Mouse (Mus musculus) kidney, embryonic 15.5 days (tissue): Measurements from ENCODE around the gene Tmed4. TPM values are rescaled to one million over a fixed set of nuclear protein-coding genes. Genes with fewer than 3 reads are reported as not detected.

Experiments used
- ATAC-seq: fragments of 200-750 bp; cut with Nextera tagmentation; replicated peaks from 2 replicates; pipeline ENCODE4 v1.8.0; 2017; ENCODE audit warnings: moderate TSS enrichment; ENCODE audit not compliant: low FRiP score
- H3K27ac ChIP-seq: fragments of 300-500 bp; sonication (generic); 2 replicates; pipeline ENCODE4 v1.5.1; 2015; ENCODE audit warnings: mild to moderate bottlenecking, inconsistent platforms
- H3K27me3 ChIP-seq: fragments of 300-500 bp; sonication (generic); 2 replicates; pipeline ENCODE4 v1.6.1; 2015; ENCODE audit warnings: inconsistent platforms
- H3K36me3 ChIP-seq: fragments of 300-500 bp; sonication (generic); 2 replicates; pipeline ENCODE4 v1.6.1; 2015; ENCODE audit warnings: inconsistent platforms
- H3K4me1 ChIP-seq: fragments of 300-500 bp; sonication (generic); 2 replicates; pipeline ENCODE4 v1.6.1; 2015; ENCODE audit warnings: inconsistent platforms
- H3K4me2 ChIP-seq: fragments of 300-500 bp; sonication (generic); 2 replicates; pipeline ENCODE4 v1.6.1; 2015; ENCODE audit warnings: moderate library complexity, mild to moderate bottlenecking, inconsistent platforms
- H3K4me3 ChIP-seq: fragments of 300-500 bp; sonication (generic); replicated peaks from 2 replicates; pipeline ENCODE4 v1.5.1; 2015; ENCODE audit warnings: mild to moderate bottlenecking, inconsistent platforms
- H3K9ac ChIP-seq: fragments of 300-500 bp; sonication (generic); 2 replicates; pipeline ENCODE4 v1.6.1; 2015; ENCODE audit warnings: mild to moderate bottlenecking, inconsistent platforms
- H3K9me3 ChIP-seq: fragments of 300-500 bp; sonication (generic); replicated peaks from 2 replicates; pipeline ENCODE4 v1.6.1; 2016; ENCODE audit warnings: inconsistent platforms
- WGBS: fragments of 180-500 bp; shearing (Covaris S2); methylation state at CpG from one replicate; pipeline ENCODE4 v1.1.7; 2015; ENCODE audit warnings: mixed read lengths; 5-methylcytosine and 5-hydroxymethylcytosine counted together
- polyA plus RNA-seq: library from polyadenylated mRNA; unstranded; fragments of >200 nt; fragmentation: Nextera tagmentation; extraction: Ambion mirVana; gene quantifications from 2 replicates; pipeline ENCODE4 v1.2.1, GENCODE M21; 2015

Gene Tmed4
- polyA plus RNA-seq, 1 experiment from 2014 or later = 133 TPM

GRCm38 (mm10) chr11:6224541-6225229 is 50.0 kb downstream of the Tmed4 start:
- 0 out of 2 replicates have a peak, but pooled peaks have one; percentile 54 for ATAC-seq
- Histone ChIP-seq H3K27ac (0 out of 2 replicates have a peak overlapping the region, but pooled peaks have one; percentile 32), H3K9me3 (no peaks in the 10 kb centered on the region), H3K4me2 (no peak overlapping the region), H3K4me3 (no peak overlapping the region), H3K27me3 (no peaks in the 10 kb centered on the region), H3K9ac (no peak overlapping the region), H3K4me1 (no peaks in the 10 kb centered on the region), H3K36me3 (no peaks in the 10 kb centered on the region)
- WGBS = 72% methylated on average over 14 of the region's 14 CpGs

- H3K9me3 ChIP-seq = no peaks in the 10 kb centered on the region
- no peak overlapping the region for H3K27ac ChIP-seq
- H3K9ac ChIP-seq = no peak overlapping the region
- H3K4me1 ChIP-seq = no peaks in the 10 kb centered on the region
- H3K4me3 ChIP-seq = no peak overlapping the region
- no peaks in the 10 kb centered on the region for H3K27me3 ChIP-seq
- WGBS = 93% methylated on average over 10 of the region's 10 CpGs
- no peaks in the 10 kb centered on the region for H3K36me3 ChIP-seq
- ATAC-seq = no peak
- no peak overlapping the region for H3K4me2 ChIP-seq
Observed at GRCm38 (mm10) chr11:6222187-6222586, 52.5 kb downstream of the Tmed4 start.

Other genes with a start within 250 kb of the Tmed4 start
- gene Camk2b, start 208.5 kb downstream of the Tmed4 start, polyA plus RNA-seq = 4.3 and 4.5 TPM in 2 replicates
- gene A730071L15Rik, start 74.8 kb downstream of the Tmed4 start, polyA plus RNA-seq = 0.40 and 0.59 TPM in 2 replicates
- 36.8 and 37.7 TPM in 2 replicates for gene Nudcd3, start 74.5 kb downstream of the Tmed4 start, polyA plus RNA-seq
- gene Npc1l1, start 44.7 kb downstream of the Tmed4 start, polyA plus RNA-seq = 0.06 TPM in 1 of 2 replicates, not detected in the other
- gene Ddx56, start 7.1 kb downstream of the Tmed4 start, polyA plus RNA-seq = 93.1 and 101 TPM in 2 replicates
- gene Ogdh, start 16.8 kb upstream of the Tmed4 start, polyA plus RNA-seq = 116 and 131 TPM in 2 replicates
- 11.4 and 12.4 TPM in 2 replicates for gene Zmiz2, start 114.2 kb upstream of the Tmed4 start, polyA plus RNA-seq
- 5,533 and 6,211 TPM in 2 replicates for gene Ppia, start 140.6 kb upstream of the Tmed4 start, polyA plus RNA-seq
- gene H2afv, start 169.6 kb upstream of the Tmed4 start, polyA plus RNA-seq = 552 and 602 TPM in 2 replicates
- gene Purb, start 201.0 kb upstream of the Tmed4 start, polyA plus RNA-seq = 29.2 and 29.6 TPM in 2 replicates
- 1.0 and 1.4 TPM in 2 replicates for gene Myo1g, start 246.1 kb upstream of the Tmed4 start, polyA plus RNA-seq